9 mouse cellular contexts compared by ENCODE assay signal in the genomic region with DNA sequence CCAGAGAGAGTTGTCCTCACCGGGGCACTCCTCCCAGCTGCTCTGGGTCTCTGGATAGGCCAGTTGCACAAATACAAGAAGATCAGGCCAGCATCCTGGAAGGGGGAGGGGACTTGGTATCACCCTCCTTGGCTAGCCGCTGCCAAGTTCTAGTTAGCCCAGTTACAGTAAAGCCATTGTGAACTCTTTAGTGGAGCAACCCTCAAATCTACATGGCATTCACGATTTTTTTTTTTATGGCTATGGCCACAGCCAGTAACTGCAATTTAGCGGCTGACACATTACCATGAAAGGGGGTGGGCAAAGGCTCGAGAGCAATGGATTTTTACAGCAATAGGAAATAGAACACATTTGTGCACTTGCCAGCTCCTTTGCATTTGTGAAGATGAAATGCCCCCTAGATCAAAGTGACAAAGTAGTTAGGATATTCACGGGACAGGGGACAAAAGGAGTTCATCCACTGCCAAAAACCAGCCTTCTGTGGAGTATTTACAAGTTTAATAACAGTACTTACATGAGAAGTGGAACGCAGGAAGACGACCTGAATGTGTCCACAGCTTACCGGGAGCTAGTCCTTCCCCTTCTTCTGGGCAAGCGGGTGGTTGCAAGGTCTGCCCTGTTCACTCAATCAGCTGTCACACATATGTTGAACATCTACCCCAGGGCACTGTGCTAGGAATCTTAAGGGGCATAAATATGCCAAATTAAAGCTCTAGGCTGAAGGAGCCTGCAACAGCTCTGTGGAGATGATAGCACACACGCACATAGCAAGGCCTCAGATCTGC.
DNase-seq lines count a peak whose midpoint lies in the region; TF ChIP-seq lines count a peak whose summit lies in the region.
"Had no signal": no experiment of that assay in that cellular context is flagged by ENCODE, and none has a peak within 500 bp of the region (broad histone marks: within the 10 kb centered on the region; RNA-seq: fewer than 3 reads in every experiment).

No protein-coding gene starts in this region.

- no peak overlapping the region for H3K4me3 ChIP-seq in kidney, adult 2 months (ENCODE audit: insufficient read depth, low read depth, low read length)
- no peak overlapping the region for H3K4me3 ChIP-seq in cortical plate, adult 2 months (ENCODE audit: insufficient read depth, low read length)

- H3K4me1 ChIP-seq in kidney, adult 2 months (ENCODE audit: control insufficient read depth, insufficient read depth, low read length): no peaks in the 10 kb centered on the region
- H3K4me1 ChIP-seq in cortical plate, adult 2 months (ENCODE audit: control insufficient read depth, insufficient read depth, low read length): no peaks in the 10 kb centered on the region

- 37% methylated on average over 11 of the region's 11 CpGs for WGBS in kidney, adult 2 months

- TF ChIP-seq POLR2A in kidney, adult 2 months (IDR thresholded peaks at IDR 0.05; ENCODE audit: low read depth, low read length): no peak
- no peak for TF ChIP-seq POLR2A in cortical plate, adult 2 months (IDR thresholded peaks at IDR 0.05; ENCODE audit: extremely low read depth, insufficient read depth, low read length)

- DNase-seq in kidney, adult 2 months: peak; percentile 2
- no peak for DNase-seq in kidney, adult 18-20 months
- DNase-seq in layer of hippocampus, postnatal 36 days: peak; percentile 27 to 50
- DNase-seq in right cerebral cortex, adult 2 months (ENCODE audit: low spot score in 2 of 2): peak; percentile 10 to 47
- no peak for DNase-seq in urinary bladder, adult 2 months (ENCODE audit: low spot score)
- DNase-seq in spleen, adult 12 weeks (ENCODE audit: low spot score): no peak
- no peak for DNase-seq in heart, postnatal 10 days
- DNase-seq: heart, postnatal 36 days had no signal

- no peaks in the 10 kb centered on the region; the same call in 1 of the 2 replicates for H3K27me3 ChIP-seq in kidney, adult 2 months (replicated peaks; ENCODE audit: control insufficient read depth, insufficient read depth, low read length)

- no peak for TF ChIP-seq CTCF in kidney, adult 2 months (conservative IDR thresholded peaks at IDR 0.05; ENCODE audit: insufficient read depth, insufficient read length, low read depth, low read length)
- TF ChIP-seq CTCF in cortical plate, adult 2 months (IDR thresholded peaks at IDR 0.05; ENCODE audit: extremely low read depth, insufficient read depth, low read length): no peak

- H3K36me3 ChIP-seq in kidney, adult 2 months (ENCODE audit: control insufficient read depth, insufficient read depth, low read length): no peaks in the 10 kb centered on the region

- intact Hi-C loops in heart, postnatal 10 days (cut with DNase I): no loop called here

- H3K27ac ChIP-seq in kidney, adult 2 months (ENCODE audit: insufficient read depth, low read depth, low read length): no peak overlapping the region
- peak overlapping the region; percentile 38 for H3K27ac ChIP-seq in cortical plate, adult 2 months (ENCODE audit: insufficient read depth, low read length)

Comparison
In these comparisons a context has a peak if more than half of its experiments do, and no peak if none do; other contexts are left out.
1. DNase-seq: peak in kidney, adult 2 months (single experiment), layer of hippocampus, postnatal 36 days (2 of 2) and right cerebral cortex, adult 2 months (2 of 2); none in kidney, adult 18-20 months (single experiment), urinary bladder, adult 2 months (single experiment), spleen, adult 12 weeks (single experiment) and heart, postnatal 10 days (0 of 2).